Mouse (Mus musculus) bone marrow macrophage, adult 2 months (primary cell): Measurements from ENCODE around the gene Plekha7.

ENCODE experiments used
- CTCF ChIP-seq: IDR thresholded peaks from 2 replicates; pipeline ENCODE4 v1.5.1; 2012; ENCODE audit warnings: low read depth, mild to moderate bottlenecking, low read length, moderate library complexity
- POLR2A ChIP-seq: IDR thresholded peaks from 2 replicates; pipeline ENCODE4 v1.6.1; 2012; ENCODE audit warnings: mild to moderate bottlenecking, low read depth, low read length, borderline replicate concordance

GRCm38 (mm10) chr7:116226316-116226715 is 81.9 kb downstream of the Plekha7 start:
- no peak for TF ChIP-seq CTCF
- no peak for TF ChIP-seq POLR2A
